Mouse (Mus musculus) megakaryocyte progenitor cell, adult 5-6 weeks (primary cell): ENCODE data around the gene Tmem81. TPM values are rescaled to one million over a fixed set of nuclear protein-coding genes. Genes with fewer than 3 reads are reported as not detected.

Source experiments
- total RNA-seq, 2 experiments: library from RNA; stranded (forward) in 1 of 2; stranded (reverse) in 1 of 2; fragments of 157-497, 149-512 nt in 1 of 2; fragments of 200-1000 nt in 1 of 2; gene quantifications; 2 replicates each; pipeline versions ENCODE4 v1.2.3 to v1.2.4; 2015 to 2017

Tmem81 gene
- total RNA-seq, 2 experiments from 2014 or later, result 3.0 to 4.3 TPM

Other genes starting within 250 kb of the Tmem81 start
- gene Klhdc8a, start 207.6 kb upstream of the Tmem81 start, total RNA-seq (2015), result not detected in 2 replicates
- gene Klhdc8a, start 207.6 kb upstream of the Tmem81 start, total RNA-seq (2017), result not detected in 2 replicates
- 19.8 and 26.1 TPM in 2 replicates for gene Nuak2, start 190.1 kb upstream of the Tmem81 start, total RNA-seq (2015)
- gene Nuak2, start 190.1 kb upstream of the Tmem81 start, total RNA-seq (2017), result 14.5 and 20.2 TPM in 2 replicates
- gene Tmcc2, start 114.9 kb upstream of the Tmem81 start, total RNA-seq (2015), result 2.9 and 6.1 TPM in 2 replicates
- gene Tmcc2, start 114.9 kb upstream of the Tmem81 start, total RNA-seq (2017), result 5.5 and 6.0 TPM in 2 replicates
- gene Dstyk, start 88.7 kb upstream of the Tmem81 start, total RNA-seq (2015), result 14.2 and 20.1 TPM in 2 replicates
- gene Dstyk, start 88.7 kb upstream of the Tmem81 start, total RNA-seq (2017), result 16.0 and 22.3 TPM in 2 replicates
- gene Rbbp5, start 28.9 kb upstream of the Tmem81 start, total RNA-seq (2015), result 47.7 and 50.0 TPM in 2 replicates
- gene Rbbp5, start 28.9 kb upstream of the Tmem81 start, total RNA-seq (2017), result 51.8 and 72.9 TPM in 2 replicates
- not detected in 2 replicates for gene Cntn2, start 37.0 kb downstream of the Tmem81 start, total RNA-seq (2015)
- not detected in 2 replicates for gene Cntn2, start 37.0 kb downstream of the Tmem81 start, total RNA-seq (2017)
- gene Nfasc, start 235.6 kb downstream of the Tmem81 start, total RNA-seq (2015), result not detected in 2 replicates
- not detected in 2 replicates for gene Nfasc, start 235.6 kb downstream of the Tmem81 start, total RNA-seq (2017)